Mouse (Mus musculus) brain, adult 10 weeks (tissue): Measurements from ENCODE around the gene Ppa2. TPM values are rescaled to one million over a fixed set of nuclear protein-coding genes. Genes with fewer than 3 reads are reported as not detected.

Source experiments
- polyA plus RNA-seq: library from polyadenylated mRNA; stranded (reverse); fragments of 350-450 nt; fragmentation: Illumina TruSeq; extraction: RNeasy Lipid Tissue Mini Kit (QIAGEN cat#74804); gene quantifications from one replicate; pipeline ENCODE4 v1.2.3, GENCODE M21; 2015; ENCODE audit warnings: low read depth, low replicate concordance

Ppa2 gene
- polyA plus RNA-seq, result 87.3 TPM

GRCm38 (mm10) chr3:133309954-133310808, at the start of gene Ppa2:
Gene Ppa2 (plus strand): TSS chr3:133310110.

Other genes with a start within 250 kb of the Ppa2 start
- gene Ints12, start 218.3 kb upstream of the Ppa2 start, polyA plus RNA-seq, result 11.6 TPM
- 4.9 TPM for gene Gstcd, start 218.1 kb upstream of the Ppa2 start, polyA plus RNA-seq
- gene Arhgef38, start 75.2 kb upstream of the Ppa2 start, polyA plus RNA-seq, result not detected
- 17.0 TPM for gene Tet2, start 235.0 kb downstream of the Ppa2 start, polyA plus RNA-seq